Mouse (Mus musculus) limb, embryonic 11.5 days (tissue): ENCODE results near the gene Cdk2ap1. TPM values are rescaled to one million over a fixed set of nuclear protein-coding genes. Genes with fewer than 3 reads are reported as not detected.

Experiments
- ATAC-seq: fragments of 200-750 bp; cut with Nextera tagmentation; 2 replicates; pipeline ENCODE4 v1.8.0; 2017; ENCODE audit warnings: low read depth; ENCODE audit not compliant: insufficient number of reproducible peaks, low FRiP score, low TSS enrichment
- DNase-seq: peaks from one replicate; pipeline ENCODE4 v3.0.0-alpha.2; 2015; ENCODE audit warnings: low spot score
- H3K27ac ChIP-seq: fragments of 300-500 bp; sonication (generic); replicated peaks from 2 replicates; pipeline ENCODE4 v1.5.1; 2014; ENCODE audit warnings: low read depth, mild to moderate bottlenecking, low read length
- H3K27me3 ChIP-seq: fragments of 300-500 bp; sonication (generic); 2 replicates; pipeline ENCODE4 v1.6.1; 2014; ENCODE audit warnings: mild to moderate bottlenecking, low read length, mixed read lengths; ENCODE audit not compliant: control insufficient read depth, insufficient read depth
- H3K36me3 ChIP-seq: fragments of 300-500 bp; sonication (generic); 2 replicates; pipeline ENCODE4 v1.6.1; 2014; ENCODE audit warnings: mild to moderate bottlenecking, low read length, moderate library complexity, mixed read lengths; ENCODE audit not compliant: control insufficient read depth, insufficient read depth
- H3K4me1 ChIP-seq: fragments of 300-500 bp; sonication (generic); 2 replicates; pipeline ENCODE4 v1.6.1; 2014; ENCODE audit warnings: low read length, mixed read lengths; ENCODE audit not compliant: control insufficient read depth, insufficient read depth
- H3K4me2 ChIP-seq: fragments of 300-500 bp; sonication (generic); 2 replicates; pipeline ENCODE4 v1.6.1; 2014; ENCODE audit warnings: low read depth, mild to moderate bottlenecking, moderate library complexity; ENCODE audit not compliant: severe bottlenecking
- H3K4me3 ChIP-seq: fragments of 300-500 bp; sonication (generic); 2 replicates; pipeline ENCODE4 v1.5.1; 2014; ENCODE audit warnings: low read depth, low read length
- H3K9ac ChIP-seq: fragments of 300-500 bp; sonication (generic); 2 replicates; pipeline ENCODE4 v1.6.1; 2014; ENCODE audit warnings: mild to moderate bottlenecking, low read length
- H3K9me3 ChIP-seq: fragments of 300-500 bp; sonication (generic); 2 replicates; pipeline ENCODE4 v1.6.1; 2016; ENCODE audit warnings: low read length; ENCODE audit not compliant: control insufficient read depth
- WGBS: fragments of 180-500 bp; shearing (Covaris S2); extraction: QIAGEN DNeasy Blood & Tissue Kit; methylation state at CpG from one replicate; pipeline ENCODE4 v1.1.7; 2014; 5-methylcytosine and 5-hydroxymethylcytosine counted together
- polyA plus RNA-seq: library from polyadenylated mRNA; unstranded; fragments of >200 nt; fragmentation: Nextera tagmentation; extraction: Ambion mirVana; gene quantifications from 2 replicates; pipeline ENCODE4 v1.2.1, GENCODE M21; 2014

Gene Cdk2ap1
- polyA plus RNA-seq, 1 experiment from 2014 or later, result 300 TPM

DNA sequence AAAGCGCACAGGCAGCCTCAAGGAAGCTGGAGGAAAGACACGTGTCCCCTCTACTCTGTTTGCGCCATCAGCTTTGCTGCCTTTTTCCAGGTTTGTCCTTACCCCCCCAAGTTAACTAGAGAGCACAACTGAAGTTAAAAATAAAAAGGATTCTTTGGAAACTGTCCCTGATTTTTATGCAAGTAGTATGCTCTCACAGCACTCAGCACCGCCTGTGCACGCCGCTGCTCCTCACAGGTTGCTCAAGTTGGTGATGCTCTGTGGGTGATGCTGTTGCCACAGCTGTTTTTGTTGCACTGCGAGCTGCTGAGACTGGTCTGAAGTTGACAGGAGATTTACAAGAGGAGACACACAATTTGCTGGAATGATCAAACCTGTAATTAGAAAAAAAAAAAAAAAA, 11.4 kb upstream of the Cdk2ap1 start:
- no peak overlapping the region for H3K4me3 ChIP-seq
- no peaks in the 10 kb centered on the region for H3K4me1 ChIP-seq
- no peak overlapping the region for H3K27ac ChIP-seq
- ATAC-seq, result no peak
- WGBS, result 96% methylated on average over 7 of the region's 7 CpGs
- peaks cover 30% of the 10 kb centered on the region for H3K36me3 ChIP-seq
- DNase-seq, result no peak
- H3K4me2 ChIP-seq, result no peak overlapping the region
- no peak overlapping the region for H3K9ac ChIP-seq
- H3K9me3 ChIP-seq, result no peaks in the 10 kb centered on the region
- no peaks in the 10 kb centered on the region for H3K27me3 ChIP-seq

DNA sequence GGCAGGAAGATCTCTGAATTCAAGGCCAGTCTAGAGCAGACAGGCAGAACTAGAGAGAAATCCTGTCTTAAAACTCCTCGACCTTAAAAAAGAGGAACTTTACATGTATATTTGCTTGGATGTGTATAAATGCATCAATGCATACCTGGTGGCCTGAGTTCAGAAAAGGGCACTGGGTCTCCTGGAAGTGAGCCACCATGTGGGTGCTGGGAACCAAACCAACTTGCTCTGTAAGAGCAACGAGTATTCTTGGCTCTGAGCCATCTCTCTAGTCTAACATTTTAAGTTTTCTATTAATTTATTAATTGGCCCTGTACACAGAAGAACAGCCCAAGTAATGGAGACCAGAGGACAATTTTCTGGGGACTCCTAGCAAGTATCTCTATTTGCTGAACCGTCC, 3.8 kb upstream of the Cdk2ap1 start:
- no peak overlapping the region for H3K27ac ChIP-seq
- H3K4me1 ChIP-seq, result no peaks in the 10 kb centered on the region
- H3K9ac ChIP-seq, result no peak overlapping the region
- DNase-seq (no peak), ATAC-seq (no peak)
- no peaks in the 10 kb centered on the region for H3K27me3 ChIP-seq
- no peaks in the 10 kb centered on the region for H3K9me3 ChIP-seq
- H3K4me3 ChIP-seq, result no peak overlapping the region
- no peak overlapping the region for H3K4me2 ChIP-seq
- peaks cover 9% of the 10 kb centered on the region for H3K36me3 ChIP-seq
- WGBS, result 89% methylated on average over 3 of the region's 3 CpGs

DNA sequence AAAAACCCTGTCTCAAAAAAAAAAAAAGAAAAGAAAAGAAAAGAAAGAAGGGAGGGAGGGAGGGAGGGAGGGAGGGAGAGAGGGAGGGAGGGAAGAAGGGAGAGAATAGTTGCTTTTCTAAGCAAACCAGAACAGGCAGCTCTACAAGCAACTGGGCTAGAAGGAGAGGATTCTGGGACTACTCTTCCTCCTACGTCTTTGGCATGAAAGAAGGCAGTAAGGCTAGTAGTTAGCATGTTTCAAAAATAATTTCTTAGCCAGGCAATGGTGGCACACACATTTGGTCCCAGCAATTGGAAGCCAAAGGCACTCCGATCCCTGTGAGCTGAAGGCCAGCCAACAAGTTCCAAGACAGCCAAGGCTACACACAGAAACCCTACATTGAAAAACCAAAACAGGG, 2.9 kb upstream of the Cdk2ap1 start:
- Histone ChIP-seq H3K27me3 (no peaks in the 10 kb centered on the region), H3K4me1 (no peaks in the 10 kb centered on the region), H3K27ac (no peak overlapping the region), H3K4me2 (no peak overlapping the region), H3K9ac (no peak overlapping the region), H3K9me3 (no peaks in the 10 kb centered on the region), H3K36me3 (peaks cover 9% of the 10 kb centered on the region), H3K4me3 (no peak overlapping the region)
- DNase-seq, result no peak
- ATAC-seq, result no peak
- WGBS, result 88% methylated on average over 2 of the region's 2 CpGs

DNA sequence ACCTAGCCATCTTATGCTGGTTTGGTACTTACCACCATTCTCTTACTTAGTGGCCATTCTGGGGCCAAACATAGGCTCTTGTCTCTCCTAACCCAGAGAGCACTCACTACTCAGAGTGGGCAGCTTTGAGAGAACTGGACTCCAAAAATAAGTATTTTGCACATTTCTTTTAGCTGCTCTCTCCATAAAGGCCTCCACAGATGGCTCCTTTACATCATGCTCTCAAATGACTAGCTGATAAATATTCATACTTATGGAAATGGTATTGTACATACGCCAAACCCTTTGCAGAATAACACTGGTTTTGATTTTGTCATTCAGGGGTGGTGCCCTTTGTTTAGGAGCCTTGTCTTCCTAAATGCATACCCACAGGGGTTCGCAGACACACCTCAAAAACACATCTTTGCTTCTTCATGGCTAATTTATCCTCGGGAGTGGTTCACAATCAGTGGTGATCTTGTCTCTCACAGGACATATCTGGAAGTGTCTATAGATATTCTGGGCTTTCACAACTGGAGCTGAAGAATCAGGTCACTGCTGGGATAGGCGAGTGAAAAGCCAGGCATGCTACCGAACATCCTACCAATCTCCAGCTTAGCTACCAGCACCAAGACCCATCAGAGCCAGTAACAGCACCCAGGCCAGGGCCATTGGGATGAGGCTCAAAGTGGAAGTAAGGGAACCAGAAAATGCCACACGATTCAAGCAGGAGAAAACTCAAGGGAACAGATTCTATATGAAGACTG, 1.5 kb upstream of the Cdk2ap1 start:
- no peak overlapping the region for H3K4me2 ChIP-seq
- 93% methylated on average over 6 of the region's 6 CpGs for WGBS
- H3K9ac ChIP-seq, result no peak overlapping the region
- H3K9me3 ChIP-seq, result no peaks in the 10 kb centered on the region
- H3K27ac ChIP-seq, result no peak overlapping the region
- H3K4me1 ChIP-seq, result no peaks in the 10 kb centered on the region
- DNase-seq, result no peak
- H3K36me3 ChIP-seq, result peaks cover 6% of the 10 kb centered on the region
- no peaks in the 10 kb centered on the region for H3K27me3 ChIP-seq
- ATAC-seq, result no peak
- H3K4me3 ChIP-seq, result no peak overlapping the region

DNA sequence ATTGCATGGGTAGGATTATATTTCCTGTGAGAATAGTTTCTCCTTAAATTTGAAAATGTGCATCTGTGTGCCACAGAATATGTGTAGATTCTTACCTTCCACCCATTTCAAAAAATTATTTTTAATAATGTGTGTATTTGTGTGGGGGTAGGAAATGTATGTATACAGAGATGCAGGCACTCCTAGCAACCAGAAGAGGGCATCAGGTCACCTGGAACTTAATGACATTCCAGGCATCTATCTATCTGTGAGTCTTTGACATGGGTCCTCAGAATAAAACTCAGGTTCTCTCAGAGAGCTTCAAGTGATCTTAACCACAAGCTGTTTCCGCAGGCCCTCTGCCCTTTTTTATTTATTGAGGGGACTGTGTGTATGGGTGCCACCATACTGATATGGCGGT, 3.2 kb downstream of the Cdk2ap1 start:
- WGBS, result 77% methylated on average over 2 of the region's 2 CpGs
- no peak for ATAC-seq
- no peaks in the 10 kb centered on the region for H3K9me3 ChIP-seq

GRCm38 (mm10) chr5:124356695-124357094, 6.2 kb downstream of the Cdk2ap1 start:
- Histone ChIP-seq H3K4me3 (no peak overlapping the region), H3K4me1 (peaks cover 4% of the 10 kb centered on the region), H3K4me2 (no peak overlapping the region), H3K36me3 (no peaks in the 10 kb centered on the region), H3K27me3 (no peaks in the 10 kb centered on the region), H3K9ac (no peak overlapping the region), H3K27ac (no peak overlapping the region), H3K9me3 (no peaks in the 10 kb centered on the region)
- ATAC-seq, result no peak
- WGBS, result 55% methylated on average over 3 of the region's 3 CpGs
- no peak for DNase-seq

More for the DNA sequence above, 3.2 kb downstream of the Cdk2ap1 start:
- Histone ChIP-seq H3K27me3 (no peaks in the 10 kb centered on the region), H3K36me3 (no peaks in the 10 kb centered on the region), H3K4me1 (no peaks in the 10 kb centered on the region), H3K27ac (no peak overlapping the region), H3K4me2 (no peak overlapping the region), H3K9ac (no peak overlapping the region), H3K4me3 (no peak overlapping the region)
- DNase-seq, result no peak

- WGBS, result 4% methylated on average over 12 of the region's 12 CpGs
- no peak for ATAC-seq
These were observed 7.4 kb downstream of the Cdk2ap1 start for GRCm38 (mm10) chr5:124355425-124355959.

GRCm38 (mm10) chr5:124354574-124355424, 8.1 kb downstream of the Cdk2ap1 start:
- 1% methylated on average over 36 of the region's 60 CpGs for WGBS
- Histone ChIP-seq H3K4me2 (peak overlapping the region; percentile 47), H3K4me3 (peak overlapping the region; percentile 100), H3K4me1 (peaks cover 19% of the 10 kb centered on the region), H3K36me3 (no peaks in the 10 kb centered on the region; the same call in 1 of the 2 replicates), H3K27ac (peak overlapping the region; percentile 99), H3K9me3 (no peaks in the 10 kb centered on the region), H3K9ac (peak overlapping the region; percentile 100), H3K27me3 (no peaks in the 10 kb centered on the region)
- peak; percentile 68 for DNase-seq
- ATAC-seq, result no peak

More at GRCm38 (mm10) chr5:124355425-124355959, 7.4 kb downstream of the Cdk2ap1 start:
- DNase-seq, result no peak
- Histone ChIP-seq H3K9ac (no peak overlapping the region), H3K27me3 (no peaks in the 10 kb centered on the region), H3K27ac (no peak overlapping the region), H3K36me3 (no peaks in the 10 kb centered on the region; the same call in 1 of the 2 replicates), H3K4me2 (peak overlapping the region; percentile 47), H3K9me3 (no peaks in the 10 kb centered on the region), H3K4me1 (peaks cover 16% of the 10 kb centered on the region), H3K4me3 (peak overlapping the region; percentile 100)
